Mouse (Mus musculus): ENCODE measurements around the gene Mup10. TPM values are rescaled to one million over a fixed set of nuclear protein-coding genes. Genes with fewer than 3 reads are reported as not detected.
"Not testable (repeated sequence)": the region's sequence is repeated elsewhere in the genome, so short reads cannot be mapped to it uniquely, and the experiment has no call there.

Gene Mup10
- polyA plus RNA-seq (2014; fragmentation: Nextera tagmentation; extraction: Ambion mirVana): 0.40 and 0.44 TPM in 2 replicates

DNA sequence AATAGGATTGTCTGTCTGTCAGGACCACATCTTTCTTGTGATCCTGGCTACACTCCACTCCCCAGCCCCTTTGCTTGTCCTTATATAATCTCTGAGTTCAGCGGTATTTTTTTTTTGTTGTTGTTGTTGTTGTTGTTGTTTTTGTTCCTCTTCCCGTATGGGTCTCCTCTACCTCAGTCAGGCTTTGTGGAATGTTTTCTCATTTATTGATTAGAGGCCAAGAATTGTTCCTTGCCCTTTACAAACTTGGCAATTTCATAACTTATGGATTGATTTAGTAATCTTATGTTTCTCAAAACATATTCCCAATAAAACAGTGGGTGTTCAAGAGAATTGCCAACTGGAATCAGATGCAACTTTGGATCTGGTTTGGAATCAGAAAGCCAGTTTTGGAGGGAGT, at the start of gene Mup10:
Gene Mup10 (minus strand): TSS at position 101 of the 400 bp plus-strand sequence.
- not testable (repeated sequence) for ATAC-seq (ENCODE audit: insufficient number of reproducible peaks, low FRiP score, low TSS enrichment, low read depth); H3K9me3 ChIP-seq (ENCODE audit: control insufficient read depth, low read length); H3K27me3 ChIP-seq (ENCODE audit: control insufficient read depth, insufficient read depth, low read length); H3K4me3 ChIP-seq (ENCODE audit: low read depth, low read length); H3K27ac ChIP-seq (replicated peaks; ENCODE audit: low read depth, low read length); H3K4me1 ChIP-seq (ENCODE audit: control insufficient read depth, insufficient read depth, low read length); H3K9ac ChIP-seq (ENCODE audit: low read length); H3K36me3 ChIP-seq (ENCODE audit: control insufficient read depth, insufficient read depth, low read length); H3K4me2 ChIP-seq (ENCODE audit: low read depth, severe bottlenecking); DNase-seq (ENCODE audit: low spot score)
- WGBS: 92% methylated on average over 2 of the region's 2 CpGs

Other genes with a start within 250 kb of the Mup10 start
- 0.95 and 1.2 TPM in 2 replicates for gene Mup9, start 160.2 kb downstream of the Mup10 start, polyA plus RNA-seq (2014; fragmentation: Nextera tagmentation; extraction: Ambion mirVana)
- gene Mup1, start 80.2 kb downstream of the Mup10 start, polyA plus RNA-seq (2014; fragmentation: Nextera tagmentation; extraction: Ambion mirVana): 0.27 TPM in 1 of 2 replicates, not detected in the other
- not detected in 2 replicates for gene Mup11, start 80.2 kb upstream of the Mup10 start, polyA plus RNA-seq (2014; fragmentation: Nextera tagmentation; extraction: Ambion mirVana)
- not detected in 2 replicates for gene Mup12, start 159.1 kb upstream of the Mup10 start, polyA plus RNA-seq (2014; fragmentation: Nextera tagmentation; extraction: Ambion mirVana)
- 0.40 and 0.79 TPM in 2 replicates for gene Mup22, start 239.3 kb upstream of the Mup10 start, polyA plus RNA-seq (2014; fragmentation: Nextera tagmentation; extraction: Ambion mirVana)